24 mouse cellular contexts compared by ENCODE assay signal in the genomic region with DNA sequence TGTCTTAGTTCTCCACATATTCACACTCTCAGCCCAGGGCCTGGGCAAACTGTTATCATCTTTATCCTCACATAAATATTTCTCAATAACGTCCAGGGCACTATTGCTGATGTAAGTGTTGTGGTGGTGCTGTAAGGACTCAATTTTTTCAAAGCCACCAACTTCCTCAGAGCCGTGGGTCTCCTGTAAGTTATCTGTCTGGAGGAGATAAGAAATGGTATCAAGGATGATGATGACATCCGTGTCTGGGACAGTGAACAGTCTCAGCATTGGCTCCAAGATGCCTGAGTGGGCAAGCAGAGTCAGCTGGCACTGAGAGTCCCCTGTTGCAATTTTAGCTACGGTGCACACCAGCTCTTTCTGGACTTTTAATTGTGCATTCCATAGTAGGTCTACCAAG. TPM values are rescaled to one million over a fixed set of nuclear protein-coding genes. Genes with fewer than 3 reads are reported as not detected.
"Had no signal": no experiment of that assay in that cellular context is flagged by ENCODE, and none has a peak within 500 bp of the region (broad histone marks: within the 10 kb centered on the region; RNA-seq: fewer than 3 reads in every experiment).

No protein-coding gene starts in this region.

- H3K4me1 ChIP-seq: lung, embryonic 15.5 days; megakaryocyte, embryonic 14.5 days; midbrain, embryonic 13.5 days; midbrain, embryonic 15.5 days; neural tube, embryonic 12.5 days; stomach, embryonic 15.5 days had no signal

- H3K27me3 ChIP-seq: lung, embryonic 15.5 days; megakaryocyte, embryonic 14.5 days; midbrain, embryonic 13.5 days; midbrain, embryonic 15.5 days; neural tube, embryonic 12.5 days; stomach, embryonic 15.5 days had no signal

- H3K9me3 ChIP-seq: lung, embryonic 15.5 days; midbrain, embryonic 13.5 days; midbrain, embryonic 15.5 days; neural tube, embryonic 12.5 days; stomach, embryonic 15.5 days had no signal

- H3K4me3 ChIP-seq: lung, embryonic 15.5 days; megakaryocyte, embryonic 14.5 days; midbrain, embryonic 13.5 days; midbrain, embryonic 15.5 days; neural tube, embryonic 12.5 days; stomach, embryonic 15.5 days had no signal

- H3K4me2 ChIP-seq: lung, embryonic 15.5 days; midbrain, embryonic 11.5 days; midbrain, embryonic 13.5 days; midbrain, embryonic 15.5 days; neural tube, embryonic 12.5 days; stomach, embryonic 15.5 days had no signal

- H3K27ac ChIP-seq: lung, embryonic 15.5 days; macrophage; midbrain, embryonic 13.5 days; midbrain, embryonic 15.5 days; neural tube, embryonic 12.5 days; stomach, embryonic 15.5 days; stomach, postnatal 0 days had no signal

- ATAC-seq: liver, postnatal 0 days; lung, postnatal 0 days; midbrain, embryonic 13.5 days; midbrain, embryonic 15.5 days had no signal

- DNase-seq: liver, postnatal 0 days; lung, adult 2 months; lung, postnatal 14 days; lung, postnatal 36 days; right cerebral cortex, postnatal 14 days; thymus, adult 2 months; thymus, postnatal 25 days; thymus, postnatal 4 days had no signal

- H3K36me3 ChIP-seq: lung, embryonic 15.5 days; midbrain, embryonic 13.5 days; midbrain, embryonic 15.5 days; neural tube, embryonic 12.5 days; stomach, embryonic 15.5 days had no signal

- H3K9ac ChIP-seq: liver, postnatal 0 days; lung, embryonic 15.5 days; midbrain, embryonic 13.5 days; midbrain, embryonic 15.5 days; neural tube, embryonic 12.5 days; stomach, embryonic 15.5 days had no signal

RNA-seq across cellular contexts. Expression of gene 1700015G11Rik, which starts 6.5 kb away (rescaled TPM):
- total RNA-seq: midbrain, postnatal 0 days; monocyte, adult 5-6 weeks; neutrophil, adult 5-6 weeks had no signal
- polyA plus RNA-seq: liver, postnatal 0 days; lung, adult 2 months; lung, embryonic 15.5 days; lung, postnatal 0 days; macrophage; midbrain, embryonic 11.5 days; midbrain, embryonic 13.5 days; midbrain, embryonic 15.5 days; midbrain, postnatal 0 days; neural tube, embryonic 12.5 days; neural tube, embryonic 14.5 days; spleen, adult 2 months; stomach, embryonic 15.5 days; stomach, postnatal 0 days; thymus, adult 2 months; urinary bladder, adult 2 months had no signal
